Mouse (Mus musculus): Measurements from ENCODE around the gene Kmt5a.
"Not testable (repeated sequence)": the region's sequence is repeated elsewhere in the genome, so short reads cannot be mapped to it uniquely, and the experiment has no call there.

Kmt5a gene

GRCm38 (mm10) chr5:124483655-124484396 is 44.1 kb downstream of the Kmt5a start:
- no peak for DNase-seq (ENCODE audit: low spot score)

- no peak for DNase-seq (ENCODE audit: low spot score)
Measured at GRCm38 (mm10) chr5:124485654-124486053, 45.9 kb downstream of the Kmt5a start.

GRCm38 (mm10) chr5:124488885-124489284 is 49.2 kb downstream of the Kmt5a start:
- DNase-seq (ENCODE audit: low spot score): no peak

- no peak for DNase-seq (ENCODE audit: low spot score)
Measured at GRCm38 (mm10) chr5:124491732-124492131, 52.0 kb downstream of the Kmt5a start.

- no peak for DNase-seq (ENCODE audit: low spot score)
Measured at GRCm38 (mm10) chr5:124492618-124493017, 52.9 kb downstream of the Kmt5a start.

- no peak for DNase-seq (ENCODE audit: low spot score)
Measured at GRCm38 (mm10) chr5:124493455-124493854, 53.7 kb downstream of the Kmt5a start.

- peak; percentile 27 for DNase-seq (ENCODE audit: low spot score)
Measured at GRCm38 (mm10) chr5:124495547-124495946, 55.8 kb downstream of the Kmt5a start.

GRCm38 (mm10) chr5:124496614-124497514 is 57.1 kb downstream of the Kmt5a start:
- no peak for DNase-seq (ENCODE audit: low spot score)

- no peak for DNase-seq (ENCODE audit: low spot score)
Measured at GRCm38 (mm10) chr5:124498221-124498876, 58.6 kb downstream of the Kmt5a start.

GRCm38 (mm10) chr5:124499001-124499400 is 59.3 kb downstream of the Kmt5a start:
- DNase-seq (ENCODE audit: low spot score): peak; percentile 69

GRCm38 (mm10) chr5:124500037-124500436 is 60.3 kb downstream of the Kmt5a start:
- DNase-seq (ENCODE audit: low spot score): not testable (repeated sequence)

- DNase-seq (ENCODE audit: low spot score): no peak
Measured at GRCm38 (mm10) chr5:124500573-124500972, 60.8 kb downstream of the Kmt5a start.

GRCm38 (mm10) chr5:124501541-124501940 is 61.8 kb downstream of the Kmt5a start:
- no peak for DNase-seq (ENCODE audit: low spot score)

- DNase-seq (ENCODE audit: low spot score): no peak
Measured at GRCm38 (mm10) chr5:124503742-124504141, 64.0 kb downstream of the Kmt5a start.

- DNase-seq (ENCODE audit: low spot score): no peak
Measured at GRCm38 (mm10) chr5:124505235-124505634, 65.5 kb downstream of the Kmt5a start.

- DNase-seq (ENCODE audit: low spot score): no peak
Measured at GRCm38 (mm10) chr5:124506731-124507359, 67.1 kb downstream of the Kmt5a start.

- DNase-seq (ENCODE audit: low spot score): no peak
Measured at GRCm38 (mm10) chr5:124509200-124509599, 69.5 kb downstream of the Kmt5a start.

GRCm38 (mm10) chr5:124509742-124510237 is 70.1 kb downstream of the Kmt5a start:
- no peak for DNase-seq (ENCODE audit: low spot score)

GRCm38 (mm10) chr5:124510536-124511050 is 70.9 kb downstream of the Kmt5a start:
- no peak for DNase-seq (ENCODE audit: low spot score)
